In genomic region chr1:63851476-63852094, GRCm38 (mm10) we compare ENCODE assay signal across 24 mouse cellular contexts.
A peak's percentile ranks its signal among the peaks of the same experiment; 100 is the strongest.
DNase-seq lines count a peak whose midpoint lies in the region; ATAC-seq and TF ChIP-seq lines count a peak whose summit lies in the region.
"Had no signal": no experiment of that assay in that cellular context is flagged by ENCODE, and none has a peak within 500 bp of the region (broad histone marks: within the 10 kb centered on the region; RNA-seq: fewer than 3 reads in every experiment).

No protein-coding gene starts in this region.

- H3K9me3 ChIP-seq in hindbrain, embryonic 14.5 days (ENCODE audit: control insufficient read depth, low read length), result no peaks in the 10 kb centered on the region
- H3K9me3 ChIP-seq in hindbrain, embryonic 12.5 days (replicated peaks), result no peaks in the 10 kb centered on the region
- H3K9me3 ChIP-seq in midbrain, embryonic 16.5 days (replicated peaks; ENCODE audit: control insufficient read depth, low read length, poor library complexity, severe bottlenecking), result no peaks in the 10 kb centered on the region
- no peaks in the 10 kb centered on the region for H3K9me3 ChIP-seq in midbrain, embryonic 13.5 days
- no peaks in the 10 kb centered on the region for H3K9me3 ChIP-seq in midbrain, postnatal 0 days (ENCODE audit: low read length)
- H3K9me3 ChIP-seq: embryonic facial prominence, embryonic 10.5 days; heart, embryonic 15.5 days; kidney, embryonic 15.5 days; limb, embryonic 10.5 days had no signal

- H3K36me3 ChIP-seq in hindbrain, embryonic 14.5 days (replicated peaks; ENCODE audit: control insufficient read depth, insufficient read depth), result no peaks in the 10 kb centered on the region
- no peaks in the 10 kb centered on the region for H3K36me3 ChIP-seq in hindbrain, embryonic 12.5 days
- no peaks in the 10 kb centered on the region for H3K36me3 ChIP-seq in midbrain, embryonic 16.5 days (ENCODE audit: control insufficient read depth, insufficient read depth, low read length)
- H3K36me3 ChIP-seq in midbrain, embryonic 13.5 days, result no peaks in the 10 kb centered on the region
- no peaks in the 10 kb centered on the region for H3K36me3 ChIP-seq in midbrain, postnatal 0 days (ENCODE audit: insufficient read depth, low read length)
- H3K36me3 ChIP-seq: embryonic facial prominence, embryonic 10.5 days; heart, embryonic 15.5 days; kidney, embryonic 15.5 days; limb, embryonic 10.5 days had no signal

- TF ChIP-seq CTCF in midbrain, postnatal 0 days (IDR thresholded peaks at IDR 0.05), result peak; percentile 10; the same call in 1 of the 2 replicates

- H3K4me3 ChIP-seq in hindbrain, embryonic 14.5 days (replicated peaks; ENCODE audit: low read length), result no peak overlapping the region
- no peak overlapping the region for H3K4me3 ChIP-seq in hindbrain, embryonic 12.5 days
- H3K4me3 ChIP-seq in midbrain, embryonic 16.5 days (ENCODE audit: low read depth, low read length), result no peak overlapping the region
- H3K4me3 ChIP-seq in midbrain, embryonic 13.5 days (replicated peaks), result no peak overlapping the region
- no peak overlapping the region for H3K4me3 ChIP-seq in midbrain, postnatal 0 days (ENCODE audit: low read depth, low read length)
- H3K4me3 ChIP-seq: embryonic facial prominence, embryonic 10.5 days; heart, embryonic 15.5 days; kidney, embryonic 15.5 days; limb, embryonic 10.5 days; myocyte had no signal

- DNase-seq in hindbrain, embryonic 14.5 days (ENCODE audit: low spot score), result peak; percentile 61
- DNase-seq in embryo, embryonic 10.5 days (ENCODE audit: low spot score), result peak; percentile 14
- peak; percentile 70 for DNase-seq in midbrain, postnatal 0 days (ENCODE audit: low spot score)
- DNase-seq in urinary bladder, postnatal 14 days (ENCODE audit: low spot score), result no peak
- no peak for DNase-seq in kidney, postnatal 14 days
- DNase-seq: adrenal gland, postnatal 14 days; cerebellum, adult 11-12 months; cerebellum, postnatal 14 days; gastrocnemius, postnatal 25 days; layer of hippocampus, postnatal 36 days; lung, adult 18-20 months; lung, postnatal 36 days; spleen, adult 18-20 months; thymus, adult 18-20 months had no signal

- H3K9ac ChIP-seq in hindbrain, embryonic 14.5 days, result no peak overlapping the region
- no peak overlapping the region for H3K9ac ChIP-seq in hindbrain, embryonic 12.5 days
- H3K9ac ChIP-seq in midbrain, embryonic 16.5 days (ENCODE audit: low read depth, low read length), result no peak overlapping the region
- H3K9ac ChIP-seq in midbrain, embryonic 13.5 days (replicated peaks), result no peak overlapping the region
- H3K9ac ChIP-seq in midbrain, postnatal 0 days (replicated peaks; ENCODE audit: low read length, poor library complexity, severe bottlenecking), result no peak overlapping the region
- H3K9ac ChIP-seq: heart, embryonic 15.5 days; kidney, embryonic 15.5 days had no signal

- no peak overlapping the region for H3K4me2 ChIP-seq in hindbrain, embryonic 14.5 days (replicated peaks)
- H3K4me2 ChIP-seq in hindbrain, embryonic 12.5 days (replicated peaks), result no peak overlapping the region
- no peak overlapping the region for H3K4me2 ChIP-seq in midbrain, embryonic 16.5 days (ENCODE audit: low read length)
- H3K4me2 ChIP-seq in midbrain, embryonic 13.5 days (replicated peaks), result no peak overlapping the region
- no peak overlapping the region for H3K4me2 ChIP-seq in midbrain, postnatal 0 days (ENCODE audit: low read depth, low read length, poor library complexity, severe bottlenecking)
- H3K4me2 ChIP-seq: heart, embryonic 15.5 days; kidney, embryonic 15.5 days had no signal

- WGBS in hindbrain, embryonic 14.5 days, result 50% methylated on average over 4 of the region's 4 CpGs
- 66% methylated on average over 4 of the region's 4 CpGs for WGBS in hindbrain, embryonic 12.5 days
- WGBS in midbrain, embryonic 16.5 days, result 33% methylated on average over 4 of the region's 4 CpGs
- 57% methylated on average over 4 of the region's 4 CpGs for WGBS in midbrain, embryonic 13.5 days
- WGBS in midbrain, postnatal 0 days, result 31% methylated on average over 4 of the region's 4 CpGs

- H3K27me3 ChIP-seq in hindbrain, embryonic 14.5 days (ENCODE audit: control insufficient read depth, insufficient read depth, low read length), result no peaks in the 10 kb centered on the region
- no peaks in the 10 kb centered on the region for H3K27me3 ChIP-seq in hindbrain, embryonic 12.5 days
- no peaks in the 10 kb centered on the region for H3K27me3 ChIP-seq in midbrain, embryonic 16.5 days (ENCODE audit: control insufficient read depth, insufficient read depth, low read depth, low read length)
- H3K27me3 ChIP-seq in midbrain, embryonic 13.5 days, result no peaks in the 10 kb centered on the region
- H3K27me3 ChIP-seq in midbrain, postnatal 0 days (ENCODE audit: insufficient read depth, low read length), result no peaks in the 10 kb centered on the region
- H3K27me3 ChIP-seq: heart, embryonic 15.5 days; kidney, embryonic 15.5 days had no signal

- no peaks in the 10 kb centered on the region for H3K4me1 ChIP-seq in hindbrain, embryonic 14.5 days (replicated peaks; ENCODE audit: control insufficient read depth, insufficient read depth, low read length)
- H3K4me1 ChIP-seq in hindbrain, embryonic 12.5 days, result no peaks in the 10 kb centered on the region
- peaks cover 10% of the 10 kb centered on the region for H3K4me1 ChIP-seq in midbrain, embryonic 16.5 days (ENCODE audit: control insufficient read depth, insufficient read depth, low read length)
- peaks cover 5% of the 10 kb centered on the region; the same call in 1 of the 2 replicates for H3K4me1 ChIP-seq in midbrain, embryonic 13.5 days (replicated peaks)
- no peaks in the 10 kb centered on the region for H3K4me1 ChIP-seq in midbrain, postnatal 0 days (ENCODE audit: insufficient read depth, low read length)
- H3K4me1 ChIP-seq: embryonic facial prominence, embryonic 10.5 days; heart, embryonic 15.5 days; kidney, embryonic 15.5 days; limb, embryonic 10.5 days had no signal

- H3K27ac ChIP-seq in hindbrain, embryonic 14.5 days, result no peak overlapping the region
- no peak overlapping the region for H3K27ac ChIP-seq in hindbrain, embryonic 12.5 days
- H3K27ac ChIP-seq in midbrain, embryonic 16.5 days (ENCODE audit: low read length), result no peak overlapping the region
- H3K27ac ChIP-seq in midbrain, embryonic 13.5 days, result no peak overlapping the region
- H3K27ac ChIP-seq in midbrain, postnatal 0 days (ENCODE audit: low read depth, low read length), result no peak overlapping the region
- H3K27ac ChIP-seq: embryonic facial prominence, embryonic 10.5 days; heart, embryonic 15.5 days; kidney, embryonic 15.5 days; limb, embryonic 10.5 days had no signal

- ATAC-seq in hindbrain, embryonic 14.5 days (ENCODE audit: low FRiP score), result no peak
- no peak for ATAC-seq in hindbrain, embryonic 12.5 days (ENCODE audit: low FRiP score)
- 0 out of 2 replicates have a peak, but pooled peaks have one; percentile 78 for ATAC-seq in midbrain, embryonic 16.5 days
- no peak for ATAC-seq in midbrain, embryonic 13.5 days
- 0 out of 2 replicates have a peak, but pooled peaks have one; percentile 49 for ATAC-seq in midbrain, postnatal 0 days (ENCODE audit: low FRiP score)
- ATAC-seq: activated CD4-positive, CD25-positive, alpha-beta regulatory T cell, adult 4 months; intestine, postnatal 0 days had no signal

Comparison
In these comparisons a context has a peak if more than half of its experiments do, and no peak if none do; other contexts are left out.
1. ATAC-seq: peak in midbrain, embryonic 16.5 days (single experiment) and midbrain, postnatal 0 days (single experiment); none in hindbrain, embryonic 14.5 days (single experiment), hindbrain, embryonic 12.5 days (single experiment) and midbrain, embryonic 13.5 days (single experiment).
2. DNase-seq: peak in hindbrain, embryonic 14.5 days (single experiment), embryo, embryonic 10.5 days (single experiment) and midbrain, postnatal 0 days (single experiment); none in urinary bladder, postnatal 14 days (single experiment) and kidney, postnatal 14 days (single experiment).